Mouse (Mus musculus) retina, postnatal 1 day (tissue): ENCODE data around the gene Hs6st3.
"Not testable (repeated sequence)": the region's sequence is repeated elsewhere in the genome, so short reads cannot be mapped to it uniquely, and the experiment has no call there.

ENCODE experiments used
- DNase-seq: peaks from one replicate; pipeline ENCODE4 v3.0.0-alpha.2; 2012

The Hs6st3 gene

GRCm38 (mm10) chr14:119452797-119453196 lies 314.7 kb downstream of the Hs6st3 start:
- peak; percentile 56 for DNase-seq

GRCm38 (mm10) chr14:119464308-119464707 lies 326.2 kb downstream of the Hs6st3 start:
- no peak for DNase-seq

- DNase-seq: no peak
Measured at GRCm38 (mm10) chr14:119464883-119465282, 326.7 kb downstream of the Hs6st3 start.

- no peak for DNase-seq
Measured at GRCm38 (mm10) chr14:119466899-119467588, 328.9 kb downstream of the Hs6st3 start.

GRCm38 (mm10) chr14:119476582-119476981 lies 338.4 kb downstream of the Hs6st3 start:
- DNase-seq: no peak

- DNase-seq: no peak
Measured at GRCm38 (mm10) chr14:119477836-119478235, 339.7 kb downstream of the Hs6st3 start.

GRCm38 (mm10) chr14:119488978-119489703 lies 351.0 kb downstream of the Hs6st3 start:
- no peak for DNase-seq

GRCm38 (mm10) chr14:119520632-119521031 lies 382.5 kb downstream of the Hs6st3 start:
- DNase-seq: no peak

GRCm38 (mm10) chr14:119521056-119521455 lies 382.9 kb downstream of the Hs6st3 start:
- no peak for DNase-seq

GRCm38 (mm10) chr14:119532889-119533546 lies 394.9 kb downstream of the Hs6st3 start:
- DNase-seq: no peak

GRCm38 (mm10) chr14:119540505-119540904 lies 402.4 kb downstream of the Hs6st3 start:
- DNase-seq: no peak

- DNase-seq: no peak
Measured at GRCm38 (mm10) chr14:119544596-119544995, 406.5 kb downstream of the Hs6st3 start.

- no peak for DNase-seq
Measured at GRCm38 (mm10) chr14:119558356-119558755, 420.2 kb downstream of the Hs6st3 start.

- peak; percentile 62 for DNase-seq
Measured at GRCm38 (mm10) chr14:119582039-119582508, 443.9 kb downstream of the Hs6st3 start.

- DNase-seq: no peak
Measured at GRCm38 (mm10) chr14:119585069-119585468, 446.9 kb downstream of the Hs6st3 start.

- DNase-seq: not testable (repeated sequence)
Measured at GRCm38 (mm10) chr14:119587365-119587764, 449.2 kb downstream of the Hs6st3 start.

GRCm38 (mm10) chr14:119604327-119604726 lies 466.2 kb downstream of the Hs6st3 start:
- DNase-seq: no peak

- DNase-seq: no peak
Measured at GRCm38 (mm10) chr14:119612793-119613192, 474.7 kb downstream of the Hs6st3 start.

- DNase-seq: no peak
Measured at GRCm38 (mm10) chr14:119629127-119629526, 491.0 kb downstream of the Hs6st3 start.

GRCm38 (mm10) chr14:119633090-119633489 lies 494.9 kb downstream of the Hs6st3 start:
- DNase-seq: no peak

- DNase-seq: no peak
Measured at GRCm38 (mm10) chr14:119633626-119634025, 495.5 kb downstream of the Hs6st3 start.

GRCm38 (mm10) chr14:119642874-119643273 lies 504.7 kb downstream of the Hs6st3 start:
- no peak for DNase-seq

GRCm38 (mm10) chr14:119643840-119644239 lies 505.7 kb downstream of the Hs6st3 start:
- no peak for DNase-seq

GRCm38 (mm10) chr14:119656936-119657335 lies 518.8 kb downstream of the Hs6st3 start:
- no peak for DNase-seq
